Mouse (Mus musculus) midbrain, postnatal 0 days (tissue): Measurements from ENCODE around the gene Fam71f2. TPM values are rescaled to one million over a fixed set of nuclear protein-coding genes. Genes with fewer than 3 reads are reported as not detected.

Experiments
- ATAC-seq: fragments of 200-750 bp; cut with Nextera tagmentation; 2 replicates; pipeline ENCODE4 v1.8.0; 2017; ENCODE audit warnings: moderate number of reproducible peaks, mild to moderate bottlenecking, moderate TSS enrichment, moderate library complexity; ENCODE audit not compliant: low FRiP score
- DNase-seq: peaks from one replicate; pipeline ENCODE4 v3.0.0-alpha.2; 2015; ENCODE audit warnings: low spot score
- H3K27ac ChIP-seq: fragments of 300-500 bp; sonication (generic); 2 replicates; pipeline ENCODE4 v1.5.1; 2014; ENCODE audit warnings: low read depth, mild to moderate bottlenecking, low read length, mixed read lengths
- H3K27me3 ChIP-seq: fragments of 300-500 bp; sonication (generic); 2 replicates; pipeline ENCODE4 v1.6.1; 2014; ENCODE audit warnings: low read length, control low read depth, mixed read lengths; ENCODE audit not compliant: insufficient read depth
- H3K36me3 ChIP-seq: fragments of 300-500 bp; sonication (generic); 2 replicates; pipeline ENCODE4 v1.6.1; 2014; ENCODE audit warnings: low read length, control low read depth, mixed read lengths; ENCODE audit not compliant: insufficient read depth
- H3K4me1 ChIP-seq: fragments of 300-500 bp; sonication (generic); 2 replicates; pipeline ENCODE4 v1.6.1; 2014; ENCODE audit warnings: mild to moderate bottlenecking, control low read depth, antibody characterized with exemption, low read length, mixed read lengths; ENCODE audit not compliant: insufficient read depth
- H3K4me2 ChIP-seq: fragments of 300-500 bp; sonication (generic); 2 replicates; pipeline ENCODE4 v1.6.1; 2014; ENCODE audit warnings: low read depth, mild to moderate bottlenecking, low read length, mixed read lengths; ENCODE audit not compliant: poor library complexity, severe bottlenecking
- H3K4me3 ChIP-seq: fragments of 300-500 bp; sonication (generic); 2 replicates; pipeline ENCODE4 v1.5.1; 2014; ENCODE audit warnings: low read depth, mild to moderate bottlenecking, low read length, moderate library complexity
- H3K9ac ChIP-seq: fragments of 300-500 bp; sonication (generic); replicated peaks from 2 replicates; pipeline ENCODE4 v1.6.1; 2014; ENCODE audit warnings: mild to moderate bottlenecking, low read length, moderate library complexity, mixed read lengths; ENCODE audit not compliant: poor library complexity, severe bottlenecking
- H3K9me3 ChIP-seq: fragments of 300-500 bp; sonication (generic); 2 replicates; pipeline ENCODE4 v1.6.1; 2016; ENCODE audit warnings: low read length, control low read depth
- CTCF ChIP-seq: IDR thresholded peaks from 2 replicates; pipeline ENCODE4 v1.5.1; 2016; ENCODE audit warnings: antibody characterized with exemption, mild to moderate bottlenecking
- WGBS: fragments of 180-500 bp; shearing (Covaris S2); extraction: QIAGEN DNeasy Blood & Tissue Kit; methylation state at CpG from one replicate; pipeline ENCODE4 v1.1.7; 2014; 5-methylcytosine and 5-hydroxymethylcytosine counted together
- polyA plus RNA-seq: library from polyadenylated mRNA; unstranded; fragments of >200 nt; fragmentation: Nextera tagmentation; extraction: Ambion mirVana; gene quantifications from 2 replicates; pipeline ENCODE4 v1.2.1, GENCODE M21; 2015
- total RNA-seq: library from RNA; depleted of rRNA; stranded (reverse); fragments of >200 nt; gene quantifications from 2 replicates; pipeline ENCODE4 v1.2.3, GENCODE M21; 2014

The Fam71f2 gene
- total and polyA plus RNA-seq, 2 experiments from 2014 or later: 0.44 to 0.58 TPM

DNA sequence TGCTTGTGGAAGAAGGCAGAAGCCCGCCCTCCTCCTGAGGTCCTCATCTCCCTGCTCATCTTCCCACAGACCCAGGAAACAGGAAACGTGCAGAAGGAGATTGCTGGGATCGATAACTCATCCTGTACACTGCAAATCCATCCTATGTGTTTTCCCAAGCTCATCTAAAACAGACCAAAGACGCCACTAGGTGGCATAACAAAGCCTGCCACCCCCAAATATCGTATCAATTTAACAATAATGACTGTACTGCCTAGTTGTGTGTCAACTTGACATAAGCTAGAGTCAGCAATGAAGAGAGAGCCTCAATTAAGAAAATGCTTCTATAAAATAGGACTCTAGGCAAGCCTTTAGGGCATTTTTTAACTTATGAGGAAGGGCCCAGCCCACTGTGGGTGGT is 24.3 kb downstream of the Fam71f2 start:
- no peak overlapping the region for H3K9ac ChIP-seq
- 51% methylated on average over 5 of the region's 5 CpGs for WGBS
- no peaks in the 10 kb centered on the region for H3K9me3 ChIP-seq
- H3K27ac ChIP-seq: no peak overlapping the region
- H3K4me2 ChIP-seq: no peak overlapping the region
- TF ChIP-seq CTCF: peak; percentile 51
- ATAC-seq: no peak
- no peak overlapping the region for H3K4me3 ChIP-seq
- no peaks in the 10 kb centered on the region for H3K27me3 ChIP-seq
- H3K4me1 ChIP-seq: no peaks in the 10 kb centered on the region
- no peaks in the 10 kb centered on the region for H3K36me3 ChIP-seq
- DNase-seq: peak; percentile 4

DNA sequence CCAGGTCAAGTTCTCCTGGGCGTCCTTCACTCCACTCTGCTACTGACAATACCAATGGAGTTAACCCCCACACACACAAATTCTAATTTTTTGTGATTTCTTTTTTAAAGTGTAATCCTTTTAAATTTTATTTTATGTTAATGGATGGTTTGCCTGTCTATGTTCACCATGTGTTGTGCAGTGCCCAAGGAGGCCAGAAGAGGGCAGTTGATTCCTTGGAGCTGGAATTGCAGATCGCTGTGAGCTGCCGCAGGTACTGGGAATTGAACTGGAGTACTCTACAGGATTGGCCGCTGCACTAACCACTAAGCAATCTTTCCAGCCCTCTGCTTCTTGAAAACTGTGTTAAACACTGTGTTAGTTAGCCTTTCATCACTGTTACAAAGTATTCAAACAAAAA is 26.1 kb downstream of the Fam71f2 start:
- peak; percentile 15; the same call in 1 of the 2 replicates for TF ChIP-seq CTCF
- H3K27me3 ChIP-seq: no peaks in the 10 kb centered on the region
- 91% methylated on average over 4 of the region's 4 CpGs for WGBS
- H3K4me1 ChIP-seq: no peaks in the 10 kb centered on the region
- H3K27ac ChIP-seq: no peak overlapping the region
- no peak overlapping the region for H3K9ac ChIP-seq
- H3K4me3 ChIP-seq: no peak overlapping the region
- ATAC-seq (no peak), DNase-seq (no peak)
- no peak overlapping the region for H3K4me2 ChIP-seq
- no peaks in the 10 kb centered on the region for H3K36me3 ChIP-seq
- H3K9me3 ChIP-seq: no peaks in the 10 kb centered on the region

DNA sequence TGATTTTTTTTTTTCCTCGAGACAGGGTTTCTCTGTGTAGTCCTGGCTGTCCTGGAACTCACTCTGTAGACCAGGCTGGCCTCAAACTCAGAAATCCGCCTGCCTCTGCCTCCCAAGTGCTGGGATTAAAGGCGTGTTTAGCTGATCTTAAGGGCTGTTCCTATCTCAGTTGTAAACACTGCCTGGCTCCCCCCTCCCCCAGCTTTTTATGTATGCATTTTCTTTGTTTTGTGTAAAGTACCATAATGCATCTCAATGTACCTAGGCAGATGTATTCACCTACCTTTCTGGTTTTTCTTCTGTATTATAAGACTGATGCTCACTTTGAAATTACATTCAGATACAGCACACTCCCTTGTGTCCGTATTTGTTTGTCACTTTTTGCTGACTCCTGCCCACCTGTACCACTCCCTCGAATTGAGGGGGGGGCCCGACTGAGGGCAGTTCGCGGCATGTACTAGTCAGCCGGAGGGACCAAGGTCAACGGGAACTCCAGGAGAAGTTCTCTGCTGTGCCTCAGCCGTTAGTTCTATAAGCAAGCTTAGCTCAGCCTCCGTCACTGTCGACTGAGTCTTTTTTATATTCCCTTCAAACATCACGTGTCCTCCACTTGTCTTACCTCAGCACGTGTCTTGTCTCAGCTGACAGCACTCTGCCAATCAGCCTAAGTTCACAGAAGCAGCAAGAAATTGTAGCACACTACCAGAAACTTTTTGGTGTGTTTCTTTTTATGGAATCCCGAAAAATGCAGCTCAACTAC is 29.6 kb downstream of the Fam71f2 start:
- H3K9me3 ChIP-seq: no peaks in the 10 kb centered on the region
- TF ChIP-seq CTCF: no peak
- no peak overlapping the region for H3K9ac ChIP-seq
- no peak overlapping the region for H3K27ac ChIP-seq
- H3K4me3 ChIP-seq: no peak overlapping the region
- H3K27me3 ChIP-seq: no peaks in the 10 kb centered on the region
- no peaks in the 10 kb centered on the region for H3K4me1 ChIP-seq
- 87% methylated on average over 16 of the region's 16 CpGs for WGBS
- H3K4me2 ChIP-seq: no peak overlapping the region
- H3K36me3 ChIP-seq: no peaks in the 10 kb centered on the region
- ATAC-seq (no peak), DNase-seq (no peak)

- H3K4me1 ChIP-seq: no peaks in the 10 kb centered on the region
- DNase-seq (no peak), ATAC-seq (no peak)
- no peak overlapping the region for H3K27ac ChIP-seq
- H3K4me2 ChIP-seq: no peak overlapping the region
- H3K27me3 ChIP-seq: no peaks in the 10 kb centered on the region
- no peak overlapping the region for H3K9ac ChIP-seq
- no peak for TF ChIP-seq CTCF
- H3K9me3 ChIP-seq: no peaks in the 10 kb centered on the region
- H3K36me3 ChIP-seq: no peaks in the 10 kb centered on the region
- no peak overlapping the region for H3K4me3 ChIP-seq
- 67% methylated on average over 14 of the region's 14 CpGs for WGBS
These were observed 34.4 kb downstream of the Fam71f2 start for GRCm38 (mm10) chr6:29313690-29314202.

DNA sequence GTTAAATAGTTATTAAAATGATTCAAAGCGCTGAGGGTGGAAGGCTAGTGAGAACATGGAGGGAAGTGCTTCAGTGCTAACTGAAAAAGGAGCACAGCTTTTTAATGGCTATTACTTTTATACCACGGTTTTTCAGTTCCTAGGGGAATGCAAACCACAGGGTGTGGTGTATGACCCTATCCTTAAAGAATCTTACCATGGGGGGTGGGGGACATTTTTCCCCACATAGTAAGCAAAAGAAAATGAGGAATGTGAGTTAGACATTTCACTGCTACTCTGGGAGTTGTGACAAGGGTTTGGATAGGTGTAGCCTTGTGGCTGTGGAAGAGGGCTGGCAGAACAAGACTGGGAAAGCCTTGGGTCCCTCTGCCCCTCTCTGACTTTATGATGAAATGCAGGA is 37.9 kb downstream of the Fam71f2 start:
- TF ChIP-seq CTCF: no peak
- no peak overlapping the region for H3K4me3 ChIP-seq
- DNase-seq (no peak), ATAC-seq (no peak)
- WGBS: 74% methylated on average over 2 of the region's 2 CpGs
- no peaks in the 10 kb centered on the region for H3K9me3 ChIP-seq
- no peak overlapping the region for H3K4me2 ChIP-seq
- no peak overlapping the region for H3K9ac ChIP-seq
- no peaks in the 10 kb centered on the region for H3K36me3 ChIP-seq
- H3K27me3 ChIP-seq: no peaks in the 10 kb centered on the region
- no peaks in the 10 kb centered on the region for H3K4me1 ChIP-seq
- H3K27ac ChIP-seq: no peak overlapping the region

DNA sequence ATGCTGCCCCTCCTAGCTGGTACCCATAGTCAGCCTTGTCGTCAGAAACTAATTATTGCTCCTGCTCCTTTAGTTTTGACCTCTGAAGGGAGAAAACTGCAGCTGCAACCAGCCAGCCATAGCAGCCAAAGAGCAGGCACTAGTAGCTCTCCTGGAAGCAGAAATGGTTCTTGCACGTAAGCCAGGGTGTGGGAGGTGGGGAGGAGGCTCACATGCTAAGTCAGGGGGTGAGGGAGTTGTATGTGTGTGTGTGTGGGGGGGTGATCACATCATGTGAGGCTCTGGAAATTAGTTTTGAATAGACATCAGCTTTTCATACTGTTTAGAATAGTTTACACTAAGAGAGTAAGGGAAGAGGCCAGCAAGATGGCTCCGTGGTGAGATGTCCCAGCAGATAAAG is 38.5 kb downstream of the Fam71f2 start:
- DNase-seq (no peak), ATAC-seq (no peak)
- Histone ChIP-seq H3K27ac (no peak overlapping the region), H3K9me3 (no peaks in the 10 kb centered on the region), H3K4me2 (no peak overlapping the region), H3K36me3 (no peaks in the 10 kb centered on the region), H3K27me3 (no peaks in the 10 kb centered on the region), H3K4me3 (no peak overlapping the region), H3K4me1 (no peaks in the 10 kb centered on the region), H3K9ac (no peak overlapping the region)
- 73% methylated on average over 3 of the region's 3 CpGs for WGBS
- TF ChIP-seq CTCF: no peak
